Mouse (Mus musculus) spleen, embryonic (tissue): ENCODE results near the gene Ptprc.

Experiments
- CTCF ChIA-PET: fragments of 350-600 bp; sonication (Branson Sonifier 250); formaldehyde crosslinking; loops from one replicate; lab custom pipeline; 2022; lab: Charles Lee

The Ptprc gene

GRCm38 (mm10) chr1:138154185-138154785 lies 21.2 kb downstream of the Ptprc start:
- CTCF ChIA-PET, result interaction anchor here (0.5 to 0.6 kb wide), 2 partner anchors 684 to 754 kb away, joined by 3 to 4 read pairs; no protein-coding TSS in a partner anchor

GRCm38 (mm10) chr1:138153126-138153525 lies 22.4 kb downstream of the Ptprc start:
- CTCF ChIA-PET, result no interaction called here

DNA sequence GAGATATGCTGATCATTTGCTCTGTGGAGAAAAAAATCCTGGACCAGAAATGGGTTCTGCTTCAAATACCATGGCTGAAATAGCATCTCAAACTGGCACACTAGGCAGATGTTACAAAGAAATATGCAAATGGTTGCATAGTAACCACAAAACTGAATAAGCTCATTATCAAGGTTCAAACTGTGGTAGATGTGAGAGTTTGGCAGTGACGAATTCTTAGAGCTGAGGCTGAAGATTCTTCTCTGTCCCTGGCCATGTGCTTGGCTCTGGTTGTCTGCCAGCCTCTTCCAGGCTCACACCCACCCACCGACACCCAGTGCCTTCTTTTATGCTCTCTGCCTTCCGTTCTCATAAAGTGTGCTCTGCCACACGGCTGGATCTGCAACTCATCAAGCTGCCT lies 26.7 kb downstream of the Ptprc start:
- CTCF ChIA-PET, result interaction anchor here (0.5 to 1.4 kb wide), 2 partner anchors 15 to 95 kb away, joined by 4 to 20 read pairs; no protein-coding TSS in a partner anchor

- CTCF ChIA-PET, result no interaction called here
Measured at GRCm38 (mm10) chr1:138145571-138145970, 29.9 kb downstream of the Ptprc start.

DNA sequence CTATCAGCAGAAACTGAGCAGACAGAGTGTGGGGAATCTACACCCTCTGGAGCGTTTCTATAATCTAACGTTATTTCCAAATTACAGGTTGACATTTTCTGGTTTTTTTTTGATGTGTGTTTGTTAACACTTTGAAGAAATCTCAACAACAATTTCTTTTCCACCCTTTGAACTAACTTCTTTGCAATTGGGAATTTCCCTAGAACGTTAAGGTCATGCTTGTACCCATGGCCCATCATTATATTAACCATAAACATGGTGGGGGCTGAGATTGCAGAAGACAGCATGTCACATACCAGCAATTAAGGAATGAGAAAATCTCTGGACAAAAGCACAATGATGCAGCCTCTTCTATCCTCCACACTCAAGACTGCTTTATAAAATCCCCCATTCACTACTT lies 30.4 kb downstream of the Ptprc start:
- CTCF ChIA-PET, result no interaction called here

- CTCF ChIA-PET, result no interaction called here
Measured at GRCm38 (mm10) chr1:138144365-138144764, 31.1 kb downstream of the Ptprc start.

- CTCF ChIA-PET, result no interaction called here
Measured at GRCm38 (mm10) chr1:138140769-138141168, 34.7 kb downstream of the Ptprc start.

- CTCF ChIA-PET, result interaction anchor here (0.6 to 1.0 kb wide), 2 partner anchors 54 to 242 kb away, joined by 3 to 4 read pairs; no protein-coding TSS in a partner anchor
Measured at GRCm38 (mm10) chr1:138137696-138138095, 37.8 kb downstream of the Ptprc start.

GRCm38 (mm10) chr1:138137024-138137577 lies 38.4 kb downstream of the Ptprc start:
- CTCF ChIA-PET, result interaction anchor here (0.6 to 1.0 kb wide), 2 partner anchors 55 to 241 kb away, joined by 3 to 4 read pairs; no protein-coding TSS in a partner anchor

GRCm38 (mm10) chr1:138136373-138136779 lies 39.1 kb downstream of the Ptprc start:
- CTCF ChIA-PET, result interaction anchor here (0.6 to 1.1 kb wide), 2 partner anchors 14 to 22 kb away, joined by 3 read pairs; no protein-coding TSS in a partner anchor

DNA sequence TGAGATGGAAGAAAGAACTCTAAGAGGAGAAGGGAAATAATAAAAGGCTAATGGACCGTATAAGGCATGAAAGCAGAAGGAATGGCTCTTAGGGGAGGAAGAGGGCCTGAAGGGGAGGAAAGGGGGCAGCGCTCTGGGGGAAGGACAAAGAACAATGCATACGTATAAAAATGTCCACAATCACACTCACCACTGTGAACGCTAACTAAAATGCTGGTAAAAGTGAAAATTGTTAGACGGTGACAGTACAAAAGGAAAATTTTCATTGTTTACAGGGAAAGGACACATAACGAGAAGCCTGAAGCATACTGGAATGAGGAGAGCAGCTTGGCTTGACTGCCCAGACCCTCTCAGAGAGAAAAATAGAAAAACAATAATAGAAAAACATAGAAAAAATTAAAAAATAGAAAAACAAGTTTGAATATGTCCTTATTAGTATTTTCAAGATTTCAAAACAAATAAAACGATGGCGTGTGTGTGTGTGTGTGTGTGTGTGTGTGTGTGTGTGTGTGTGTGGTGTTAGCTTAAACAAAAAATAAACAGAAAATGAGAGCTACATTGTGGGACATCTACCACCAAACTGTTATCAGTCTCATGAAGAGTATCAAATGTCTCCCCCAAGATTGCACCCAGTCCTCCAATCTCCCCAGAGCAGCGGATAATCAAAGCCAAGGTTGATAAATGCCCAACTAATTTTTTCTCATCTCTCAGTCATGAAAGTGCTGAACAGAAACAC lies 39.7 kb downstream of the Ptprc start:
- CTCF ChIA-PET, result interaction anchor here (0.6 to 1.1 kb wide), 2 partner anchors 15 to 23 kb away, joined by 3 read pairs; no protein-coding TSS in a partner anchor

DNA sequence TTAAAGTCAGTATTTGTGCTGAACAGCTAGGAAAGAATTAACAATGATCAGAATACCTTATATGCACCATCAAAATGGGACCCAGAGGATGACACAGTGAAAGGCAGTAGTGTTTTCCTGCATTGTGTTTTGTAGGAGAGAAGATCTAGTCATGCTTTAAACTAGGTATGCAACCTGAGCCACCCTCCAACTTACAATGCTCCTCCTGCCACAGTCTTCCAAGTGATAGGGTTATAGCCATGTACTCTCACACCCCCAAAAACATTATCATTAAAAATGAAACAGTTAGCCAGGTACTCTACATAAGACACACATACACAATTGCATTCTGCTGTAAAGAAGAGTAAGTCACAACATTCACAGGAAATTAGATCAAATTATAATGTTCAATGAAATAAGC lies 40.4 kb downstream of the Ptprc start:
- CTCF ChIA-PET, result interaction anchor here (1.1 kb wide), 1 partner anchor 24 kb away, joined by 3 read pairs; no protein-coding TSS in a partner anchor

DNA sequence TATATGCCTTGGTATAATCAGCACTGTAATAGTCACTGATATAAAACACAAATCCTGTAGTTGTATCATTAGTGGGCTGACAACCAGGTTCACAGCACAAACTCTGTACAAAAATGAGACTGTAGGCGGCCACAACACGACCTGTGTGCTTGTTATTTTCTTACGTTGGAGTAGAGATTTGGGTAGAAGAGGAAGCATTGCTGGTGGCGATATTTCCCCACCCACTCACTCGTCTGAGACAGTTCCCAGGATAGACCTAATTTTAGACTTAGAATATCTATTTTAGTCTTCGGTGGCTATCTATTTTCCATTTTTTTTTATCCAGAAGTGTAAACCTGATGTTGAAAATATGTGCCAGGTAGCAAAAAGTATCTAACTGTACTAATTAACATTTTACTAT lies 41.2 kb downstream of the Ptprc start:
- CTCF ChIA-PET, result no interaction called here

GRCm38 (mm10) chr1:138131739-138132138 lies 43.8 kb downstream of the Ptprc start:
- CTCF ChIA-PET, result no interaction called here

DNA sequence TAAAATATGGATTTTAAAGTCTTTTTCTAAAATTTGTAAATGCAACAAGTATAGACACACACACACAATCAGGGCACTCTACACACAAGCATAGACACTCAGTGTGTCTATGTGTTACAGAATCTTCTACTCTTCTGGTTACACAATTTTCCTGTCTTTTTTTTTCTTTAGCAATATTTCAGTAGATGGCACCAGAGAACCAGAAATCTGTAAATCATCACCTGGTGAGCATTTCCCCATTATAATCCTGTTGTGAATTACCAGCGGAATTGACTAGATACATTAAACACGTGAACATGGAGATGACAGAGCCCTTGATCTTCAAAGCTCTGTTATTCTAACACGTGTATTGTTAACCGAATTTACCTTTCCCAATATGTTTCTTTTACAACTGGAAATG lies 45.4 kb downstream of the Ptprc start:
- CTCF ChIA-PET, result interaction anchor here (0.7 kb wide), 1 partner anchor 52 kb away, joined by 3 read pairs; no protein-coding TSS in a partner anchor

DNA sequence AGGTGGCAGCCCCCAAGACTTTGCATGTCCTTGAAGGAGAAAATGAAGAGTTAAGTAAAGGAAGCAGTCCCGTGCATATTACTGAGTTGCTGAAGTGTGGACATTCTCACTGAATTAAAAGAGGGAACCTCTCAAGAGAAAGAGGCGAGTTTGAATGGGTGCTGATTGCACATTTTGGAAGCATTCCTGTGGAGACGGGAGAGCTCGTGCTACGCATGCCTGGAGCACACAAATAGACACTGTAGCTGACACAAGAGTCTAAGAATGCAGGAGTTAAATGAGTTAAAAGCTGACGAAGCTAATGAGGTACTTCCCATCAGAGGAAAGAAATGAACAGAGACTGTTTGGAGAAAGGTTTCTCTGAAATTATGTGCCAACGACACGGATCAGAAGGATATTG lies 48.7 kb downstream of the Ptprc start:
- CTCF ChIA-PET, result interaction anchor here (0.8 kb wide), 1 partner anchor 43 kb away, joined by 6 read pairs; no protein-coding TSS in a partner anchor

DNA sequence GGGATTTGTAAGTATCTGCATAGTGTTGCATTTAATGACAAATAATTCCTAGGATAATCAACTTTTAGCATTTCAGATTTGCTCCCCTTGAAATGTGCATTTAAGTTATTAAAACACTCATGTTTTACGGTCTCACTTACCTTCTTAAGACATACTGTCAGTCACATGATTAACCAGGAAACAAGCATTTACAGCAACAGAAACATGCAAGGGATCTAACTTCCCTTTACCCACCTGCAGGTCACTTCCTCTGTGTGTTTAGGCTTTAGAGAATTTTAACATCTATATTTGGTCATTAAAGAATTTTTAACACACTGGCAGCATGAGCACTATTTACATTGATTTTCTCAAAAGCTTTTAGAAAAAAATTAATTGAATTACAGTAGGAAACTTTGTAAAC lies 50.2 kb downstream of the Ptprc start:
- CTCF ChIA-PET, result no interaction called here

DNA sequence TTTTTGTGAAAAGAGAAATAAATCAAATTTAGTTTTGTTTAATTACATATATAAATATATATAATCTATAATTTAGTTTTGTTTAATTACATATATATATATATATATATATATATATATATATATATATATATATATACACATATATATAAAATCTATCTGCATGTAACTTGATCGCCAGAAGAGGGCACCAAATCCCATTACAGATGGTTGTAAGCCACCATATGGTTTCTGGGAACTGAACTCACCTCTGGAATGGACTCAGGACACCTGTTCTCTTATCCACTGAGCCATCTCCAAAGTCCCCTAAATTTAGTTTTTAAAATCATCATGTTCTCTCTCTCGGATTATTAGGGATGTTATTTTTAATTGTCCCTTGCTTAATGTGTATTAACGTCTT lies 51.6 kb downstream of the Ptprc start:
- CTCF ChIA-PET, result no interaction called here

GRCm38 (mm10) chr1:138119895-138120294 lies 55.6 kb downstream of the Ptprc start:
- CTCF ChIA-PET, result no interaction called here

GRCm38 (mm10) chr1:138093219-138093618 lies 82.3 kb downstream of the Ptprc start:
- CTCF ChIA-PET, result interaction anchor here (0.6 kb wide), 1 partner anchor 123 kb away, joined by 6 read pairs; no protein-coding TSS in a partner anchor

- CTCF ChIA-PET, result interaction anchor here (0.7 to 0.9 kb wide), 3 partner anchors 119 to 1916 kb away, joined by 3 read pairs; no protein-coding TSS in a partner anchor
Measured at GRCm38 (mm10) chr1:138085810-138086209, 89.7 kb downstream of the Ptprc start.

DNA sequence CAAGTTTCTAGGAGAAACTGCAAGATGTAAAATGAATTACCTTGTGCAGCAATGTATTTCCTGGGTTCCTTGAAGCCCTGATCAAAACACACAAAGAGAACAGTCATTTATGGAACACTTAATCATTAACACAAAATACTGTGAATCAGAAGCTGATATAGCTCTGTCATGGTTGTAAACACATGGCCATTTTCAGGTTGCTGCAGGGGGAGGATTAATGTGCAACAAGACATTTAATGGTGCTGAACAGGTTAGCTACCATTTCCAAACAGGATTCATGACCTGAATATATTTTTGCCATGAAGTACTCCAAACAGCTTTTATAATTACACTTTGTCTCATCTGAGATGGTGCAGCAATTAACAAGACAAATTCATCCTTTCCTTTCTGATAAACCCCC lies 91.8 kb downstream of the Ptprc start:
- CTCF ChIA-PET, result no interaction called here
